Mouse (Mus musculus) heart, embryonic 12.5 days (tissue): ENCODE results near the gene 4933405L10Rik. TPM values are rescaled to one million over a fixed set of nuclear protein-coding genes. Genes with fewer than 3 reads are reported as not detected.

Experiments
- ATAC-seq: fragments of 200-750 bp; cut with Nextera tagmentation; 2 replicates; pipeline ENCODE4 v1.8.0; 2017; ENCODE audit warnings: moderate TSS enrichment, moderate library complexity; ENCODE audit not compliant: insufficient number of reproducible peaks, low FRiP score
- H3K27ac ChIP-seq: fragments of 300-500 bp; sonication (generic); 2 replicates; pipeline ENCODE4 v1.5.1; 2016; ENCODE audit warnings: mild to moderate bottlenecking, moderate library complexity; ENCODE audit not compliant: poor library complexity, severe bottlenecking
- H3K27me3 ChIP-seq: fragments of 300-500 bp; sonication (generic); replicated peaks from 2 replicates; pipeline ENCODE4 v1.6.1; 2016; ENCODE audit warnings: mild to moderate bottlenecking, moderate library complexity
- H3K36me3 ChIP-seq: fragments of 300-500 bp; sonication (generic); 2 replicates; pipeline ENCODE4 v1.6.1; 2016; ENCODE audit warnings: mild to moderate bottlenecking, moderate library complexity
- H3K4me1 ChIP-seq: fragments of 300-500 bp; sonication (generic); replicated peaks from 2 replicates; pipeline ENCODE4 v1.6.1; 2016; ENCODE audit warnings: mild to moderate bottlenecking
- H3K4me2 ChIP-seq: fragments of 300-500 bp; sonication (generic); 2 replicates; pipeline ENCODE4 v1.6.1; 2016; ENCODE audit warnings: mild to moderate bottlenecking, moderate library complexity
- H3K4me3 ChIP-seq: fragments of 300-500 bp; sonication (generic); 2 replicates; pipeline ENCODE4 v1.5.1; 2016; ENCODE audit warnings: mild to moderate bottlenecking
- H3K9ac ChIP-seq: fragments of 300-500 bp; sonication (generic); 2 replicates; pipeline ENCODE4 v1.6.1; 2016; ENCODE audit warnings: mild to moderate bottlenecking, moderate library complexity
- H3K9me3 ChIP-seq: fragments of 300-500 bp; sonication (generic); replicated peaks from 2 replicates; pipeline ENCODE4 v1.6.1; 2016; ENCODE audit warnings: mild to moderate bottlenecking, moderate library complexity
- WGBS: fragments of 180-500 bp; shearing (Covaris S2); methylation state at CpG from one replicate; pipeline ENCODE4 v1.1.7; 2016; 5-methylcytosine and 5-hydroxymethylcytosine counted together
- polyA plus RNA-seq: library from polyadenylated mRNA; unstranded; fragments of >200 nt; fragmentation: Nextera tagmentation; extraction: Ambion mirVana; gene quantifications from 2 replicates; pipeline ENCODE4 v1.2.1, GENCODE M21; 2016

Gene 4933405L10Rik
- polyA plus RNA-seq, result not detected in 2 replicates

- no peak within 1 kb of the TSS for H3K27ac ChIP-seq
- 1% methylated on average over 55 of the region's 55 CpGs for WGBS
Measured at GRCm38 (mm10) chr8:105707498-105708403, at the start of gene 4933405L10Rik, which contains the start of gene Enkd1. 4933405L10Rik (plus strand) TSS chr8:105707655. Enkd1 (minus strand) TSS chr8:105708210.

GRCm38 (mm10) chr8:105661167-105661566 lies 46.3 kb upstream of the 4933405L10Rik start:
- no peaks in the 10 kb centered on the region for H3K9me3 ChIP-seq
- H3K27ac ChIP-seq, result no peak overlapping the region
- peaks cover 28% of the 10 kb centered on the region for H3K36me3 ChIP-seq
- 78% methylated on average over 3 of the region's 3 CpGs for WGBS
- no peaks in the 10 kb centered on the region for H3K4me1 ChIP-seq
- H3K4me3 ChIP-seq, result no peak overlapping the region
- H3K27me3 ChIP-seq, result no peaks in the 10 kb centered on the region
- no peak overlapping the region for H3K9ac ChIP-seq
- no peak overlapping the region for H3K4me2 ChIP-seq
- ATAC-seq, result no peak

More at GRCm38 (mm10) chr8:105707498-105708403, at the start of gene 4933405L10Rik, which contains the start of gene Enkd1:
- peak within 1 kb of the TSS; percentile 81 for H3K9ac ChIP-seq
- H3K4me1 ChIP-seq, result peaks cover 9% of the 10 kb centered on the region
- H3K4me2 ChIP-seq, result peak within 1 kb of the TSS; percentile 98
- peaks cover 18% of the 10 kb centered on the region for H3K36me3 ChIP-seq
- peak within 1 kb of the TSS; percentile 74 for H3K4me3 ChIP-seq
- no peaks in the 10 kb centered on the region for H3K9me3 ChIP-seq
- ATAC-seq, result peak; percentile 80
- no peaks in the 10 kb centered on the region for H3K27me3 ChIP-seq

GRCm38 (mm10) chr8:105677891-105678290 lies 29.6 kb upstream of the 4933405L10Rik start:
- H3K4me2 ChIP-seq, result no peak overlapping the region
- no peaks in the 10 kb centered on the region for H3K27me3 ChIP-seq
- no peak overlapping the region for H3K4me3 ChIP-seq
- no peaks in the 10 kb centered on the region for H3K4me1 ChIP-seq
- H3K27ac ChIP-seq, result no peak overlapping the region
- peaks cover 91% of the 10 kb centered on the region for H3K36me3 ChIP-seq
- H3K9ac ChIP-seq, result no peak overlapping the region
- no peaks in the 10 kb centered on the region for H3K9me3 ChIP-seq
- 72% methylated on average over 1 of the region's 1 CpGs for WGBS
- no peak for ATAC-seq

- ATAC-seq, result no peak
- H3K36me3 ChIP-seq, result peaks cover 39% of the 10 kb centered on the region
- WGBS, result 75% methylated on average over 7 of the region's 7 CpGs
- peaks cover 15% of the 10 kb centered on the region for H3K27me3 ChIP-seq
- H3K9ac ChIP-seq, result peak overlapping the region; percentile 54; the same call in 1 of the 2 replicates
- no peak overlapping the region for H3K4me3 ChIP-seq
- H3K4me1 ChIP-seq, result peaks cover 19% of the 10 kb centered on the region
- no peaks in the 10 kb centered on the region for H3K9me3 ChIP-seq
- peak overlapping the region; percentile 61 for H3K4me2 ChIP-seq
- no peak overlapping the region for H3K27ac ChIP-seq
Measured at GRCm38 (mm10) chr8:105685325-105685724, 22.1 kb upstream of the 4933405L10Rik start.

- H3K4me2 ChIP-seq, result peak within 1 kb of the TSS; percentile 61
- no peaks in the 10 kb centered on the region for H3K9me3 ChIP-seq
- H3K27me3 ChIP-seq, result peaks cover 20% of the 10 kb centered on the region
- WGBS, result 12% methylated on average over 26 of the region's 26 CpGs
- ATAC-seq, result peak; percentile 49; the same call in 1 of the 2 replicates
- peak within 1 kb of the TSS; percentile 54; the same call in 1 of the 2 replicates for H3K9ac ChIP-seq
- peaks cover 19% of the 10 kb centered on the region for H3K4me1 ChIP-seq
- H3K36me3 ChIP-seq, result peaks cover 34% of the 10 kb centered on the region
- H3K4me3 ChIP-seq, result peak within 1 kb of the TSS; percentile 28
- no peak within 1 kb of the TSS for H3K27ac ChIP-seq
Measured at GRCm38 (mm10) chr8:105685796-105686308, 21.6 kb upstream of the 4933405L10Rik start, which contains the start of gene Carmil2. Carmil2 (plus strand) TSS chr8:105686274.

- Histone ChIP-seq H3K27ac (no peak overlapping the region), H3K9ac (no peak overlapping the region), H3K4me1 (peaks cover 19% of the 10 kb centered on the region), H3K9me3 (no peaks in the 10 kb centered on the region), H3K4me3 (no peak overlapping the region), H3K36me3 (peaks cover 27% of the 10 kb centered on the region), H3K27me3 (peaks cover 23% of the 10 kb centered on the region), H3K4me2 (no peak overlapping the region)
- 68% methylated on average over 6 of the region's 6 CpGs for WGBS
- no peak for ATAC-seq
Measured at GRCm38 (mm10) chr8:105686551-105686950, 20.9 kb upstream of the 4933405L10Rik start.

- peaks cover 19% of the 10 kb centered on the region for H3K4me1 ChIP-seq
- no peak for ATAC-seq
- H3K4me2 ChIP-seq, result no peak overlapping the region
- 63% methylated on average over 8 of the region's 8 CpGs for WGBS
- peaks cover 1% of the 10 kb centered on the region; the same call in 1 of the 2 replicates for H3K9me3 ChIP-seq
- peaks cover 19% of the 10 kb centered on the region for H3K36me3 ChIP-seq
- H3K27me3 ChIP-seq, result peaks cover 26% of the 10 kb centered on the region
- H3K27ac ChIP-seq, result no peak overlapping the region
- H3K4me3 ChIP-seq, result no peak overlapping the region
- H3K9ac ChIP-seq, result no peak overlapping the region
Measured at GRCm38 (mm10) chr8:105687512-105687911, 19.9 kb upstream of the 4933405L10Rik start.

- Histone ChIP-seq H3K4me3 (no peak overlapping the region), H3K9me3 (peaks cover 8% of the 10 kb centered on the region; the same call in 1 of the 2 replicates), H3K27ac (no peak overlapping the region), H3K9ac (no peak overlapping the region), H3K4me2 (no peak overlapping the region), H3K4me1 (peaks cover 19% of the 10 kb centered on the region), H3K36me3 (peaks cover 16% of the 10 kb centered on the region), H3K27me3 (peaks cover 27% of the 10 kb centered on the region)
- WGBS, result 35% methylated on average over 14 of the region's 14 CpGs
- ATAC-seq, result no peak
Measured at GRCm38 (mm10) chr8:105688242-105688752, 19.2 kb upstream of the 4933405L10Rik start.

- H3K9ac ChIP-seq, result no peak overlapping the region
- peaks cover 32% of the 10 kb centered on the region for H3K27me3 ChIP-seq
- ATAC-seq, result no peak
- H3K9me3 ChIP-seq, result peaks cover 8% of the 10 kb centered on the region; the same call in 1 of the 2 replicates
- 56% methylated on average over 35 of the region's 35 CpGs for WGBS
- H3K27ac ChIP-seq, result no peak overlapping the region
- H3K36me3 ChIP-seq, result peaks cover 5% of the 10 kb centered on the region
- peaks cover 27% of the 10 kb centered on the region for H3K4me1 ChIP-seq
- H3K4me2 ChIP-seq, result no peak overlapping the region
- no peak overlapping the region for H3K4me3 ChIP-seq
Measured at GRCm38 (mm10) chr8:105689256-105689982, 18.0 kb upstream of the 4933405L10Rik start.

- Histone ChIP-seq H3K36me3 (peaks cover 4% of the 10 kb centered on the region), H3K9me3 (peaks cover 8% of the 10 kb centered on the region; the same call in 1 of the 2 replicates), H3K4me1 (peaks cover 31% of the 10 kb centered on the region), H3K4me2 (no peak overlapping the region), H3K4me3 (no peak overlapping the region), H3K27ac (no peak overlapping the region), H3K27me3 (peaks cover 37% of the 10 kb centered on the region), H3K9ac (no peak overlapping the region)
- 85% methylated on average over 9 of the region's 9 CpGs for WGBS
- no peak for ATAC-seq
Measured at GRCm38 (mm10) chr8:105689983-105690360, 17.5 kb upstream of the 4933405L10Rik start.
